Mouse (Mus musculus) cerebellum, adult 2 months (tissue): ENCODE results near the gene Lad1. TPM values are rescaled to one million over a fixed set of nuclear protein-coding genes. Genes with fewer than 3 reads are reported as not detected.

Experiments used
- DNase-seq, 2 experiments: peaks; one replicate each; pipeline ENCODE4 v3.0.0; 2021
- H3K27ac ChIP-seq: fragments of 200-500 bp; 2 replicates; pipeline ENCODE4 v1.5.1; 2012; ENCODE audit warnings: low read length, control low read depth, inconsistent platforms; ENCODE audit not compliant: insufficient read depth
- H3K27me3 ChIP-seq: fragments of 200-500 bp; 2 replicates; pipeline ENCODE4 v1.6.1; 2012; ENCODE audit warnings: inconsistent platforms, mild to moderate bottlenecking, low read length, moderate library complexity; ENCODE audit not compliant: control insufficient read depth, insufficient read depth
- H3K4me1 ChIP-seq: fragments of 200-500 bp; 2 replicates; pipeline ENCODE4 v1.6.1; 2011; ENCODE audit warnings: low read length; ENCODE audit not compliant: control insufficient read depth, insufficient read depth
- H3K4me3 ChIP-seq: fragments of 200-500 bp; replicated peaks from 2 replicates; pipeline ENCODE3; 2011; ENCODE audit warnings: mild to moderate bottlenecking, low read depth, low read length, control low read depth; ENCODE audit not compliant: insufficient read depth
- CTCF ChIP-seq: fragments of 200-500 bp; IDR thresholded peaks from 2 replicates; pipeline ENCODE4 v1.5.1; 2011; ENCODE audit warnings: low read depth, mild to moderate bottlenecking, control low read depth, low read length, moderate library complexity, borderline replicate concordance; ENCODE audit not compliant: insufficient read depth
- POLR2A ChIP-seq: fragments of 200-500 bp; IDR thresholded peaks from 2 replicates; pipeline ENCODE4 v1.6.1; 2011; ENCODE audit warnings: low read length, control low read depth, borderline replicate concordance; ENCODE audit not compliant: insufficient read depth
- WGBS: fragments of 180-500 bp; shearing (Covaris S2); methylation state at CpG from one replicate; pipeline ENCODE4 v1.1.7; 2018; 5-methylcytosine and 5-hydroxymethylcytosine counted together
- polyA plus RNA-seq: library from polyadenylated mRNA; depleted of rRNA; stranded (reverse); fragments of >200 nt; gene quantifications from 2 replicates; pipeline ENCODE4 v1.2.3, GENCODE M21; 2012

The Lad1 gene
- polyA plus RNA-seq, 1 experiment = 1.2 TPM

DNA sequence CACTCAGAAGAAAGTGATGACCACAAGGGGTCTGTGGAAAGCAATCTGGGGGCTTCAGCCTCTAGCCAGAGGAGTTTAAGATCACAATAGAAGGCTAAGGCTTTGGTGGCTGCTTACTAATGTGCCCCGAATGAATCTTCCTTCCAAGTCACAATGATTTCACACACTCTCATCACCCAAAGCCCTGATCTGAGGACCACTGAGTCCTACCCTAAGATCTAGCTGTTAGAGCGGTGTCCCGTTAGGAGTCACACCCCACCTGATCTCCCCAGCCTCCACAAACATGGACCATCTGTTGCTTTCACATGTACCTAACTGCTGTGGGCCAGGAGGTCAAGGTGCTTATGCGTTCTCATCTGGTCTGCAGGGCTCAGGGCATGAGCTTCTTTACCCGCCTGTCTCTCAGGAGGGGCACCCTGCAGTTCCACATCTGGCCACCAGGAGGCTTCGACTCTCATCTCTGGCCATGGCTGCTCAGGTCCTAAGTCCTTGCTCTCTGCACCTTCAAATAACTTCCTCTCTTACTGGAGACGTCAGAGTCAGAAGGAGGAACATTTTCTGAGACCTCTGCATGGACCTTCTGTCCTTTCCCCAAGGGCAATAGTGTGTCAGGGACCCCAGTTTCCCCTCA, 7.3 kb upstream of the Lad1 start:
- Histone ChIP-seq H3K27ac (no peak overlapping the region), H3K4me1 (no peaks in the 10 kb centered on the region), H3K4me3 (no peak overlapping the region), H3K27me3 (no peaks in the 10 kb centered on the region)
- WGBS = 37% methylated on average over 7 of the region's 7 CpGs
- peak; percentile 93 for TF ChIP-seq CTCF
- TF ChIP-seq POLR2A = no peak
- peak; percentile 48 to 74 for DNase-seq

DNA sequence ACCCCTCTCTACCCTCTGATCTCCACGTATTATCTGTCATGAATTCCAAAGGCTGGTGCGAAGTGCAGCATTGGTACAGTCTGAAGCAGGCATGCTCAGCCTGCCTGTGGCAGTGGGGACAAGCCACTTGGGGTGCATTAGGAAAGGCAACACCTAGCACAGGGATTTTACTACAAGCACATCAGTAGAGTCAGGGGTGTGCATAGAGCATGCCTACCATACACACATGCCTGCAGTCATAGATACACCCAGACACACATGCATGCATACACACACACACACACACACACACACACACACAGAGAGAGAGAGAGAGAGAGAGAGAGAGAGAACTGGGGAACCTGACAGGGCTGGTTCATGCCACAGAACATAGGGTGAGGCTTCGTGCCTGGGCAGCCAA, 6.2 kb upstream of the Lad1 start:
- no peak for DNase-seq
- no peak for TF ChIP-seq CTCF
- no peak for TF ChIP-seq POLR2A
- 67% methylated on average over 3 of the region's 3 CpGs for WGBS
- no peaks in the 10 kb centered on the region for H3K27me3 ChIP-seq
- H3K4me1 ChIP-seq = no peaks in the 10 kb centered on the region
- H3K27ac ChIP-seq = no peak overlapping the region
- H3K4me3 ChIP-seq = no peak overlapping the region

DNA sequence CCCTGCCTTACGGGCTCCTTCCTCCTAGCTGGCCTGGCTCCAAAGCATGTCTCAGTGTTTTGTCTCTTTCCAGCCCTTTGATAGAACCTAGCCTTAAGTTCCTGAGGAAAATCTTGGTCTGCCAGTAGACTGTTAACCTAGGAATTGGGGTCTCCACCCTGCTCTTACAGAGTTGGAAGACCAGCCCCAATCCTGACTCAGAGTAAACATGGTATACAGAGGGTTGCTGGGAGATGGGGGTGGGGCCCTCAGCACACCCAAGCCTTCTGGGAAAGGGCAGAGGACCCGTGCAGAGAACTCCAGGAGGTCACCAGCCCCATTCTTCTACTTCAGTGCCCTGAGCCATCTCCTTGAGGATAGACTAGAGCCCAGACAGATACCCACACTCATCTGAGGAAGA, 5.8 kb upstream of the Lad1 start:
- 30% methylated on average over 2 of the region's 2 CpGs for WGBS
- TF ChIP-seq POLR2A = no peak
- TF ChIP-seq CTCF = no peak
- Histone ChIP-seq H3K4me3 (no peak overlapping the region), H3K27me3 (no peaks in the 10 kb centered on the region), H3K27ac (no peak overlapping the region), H3K4me1 (no peaks in the 10 kb centered on the region)
- DNase-seq = no peak

DNA sequence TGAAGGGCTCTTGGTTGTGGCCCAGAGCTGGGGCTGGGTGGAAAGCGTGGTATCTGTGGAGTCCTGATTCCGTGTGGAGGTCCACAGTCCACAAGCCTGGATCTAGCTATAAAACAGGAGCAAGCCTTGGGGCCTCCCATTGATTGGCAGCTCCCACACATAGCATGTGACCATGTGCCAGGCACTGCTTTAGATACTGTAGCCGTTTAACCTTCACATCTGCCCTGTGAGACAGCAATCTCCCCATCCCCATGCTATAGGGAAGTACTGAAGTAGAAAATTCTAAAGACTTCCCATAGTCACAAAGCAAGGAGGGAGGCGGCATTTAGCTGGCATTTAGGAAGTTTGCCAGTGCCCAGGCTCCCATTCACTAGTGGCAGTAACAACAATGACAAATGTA, 5.3 kb upstream of the Lad1 start:
- 50% methylated on average over 4 of the region's 4 CpGs for WGBS
- TF ChIP-seq CTCF (no peak), POLR2A (no peak)
- Histone ChIP-seq H3K4me1 (no peaks in the 10 kb centered on the region), H3K27ac (no peak overlapping the region), H3K27me3 (no peaks in the 10 kb centered on the region), H3K4me3 (no peak overlapping the region)
- no peak for DNase-seq

DNA sequence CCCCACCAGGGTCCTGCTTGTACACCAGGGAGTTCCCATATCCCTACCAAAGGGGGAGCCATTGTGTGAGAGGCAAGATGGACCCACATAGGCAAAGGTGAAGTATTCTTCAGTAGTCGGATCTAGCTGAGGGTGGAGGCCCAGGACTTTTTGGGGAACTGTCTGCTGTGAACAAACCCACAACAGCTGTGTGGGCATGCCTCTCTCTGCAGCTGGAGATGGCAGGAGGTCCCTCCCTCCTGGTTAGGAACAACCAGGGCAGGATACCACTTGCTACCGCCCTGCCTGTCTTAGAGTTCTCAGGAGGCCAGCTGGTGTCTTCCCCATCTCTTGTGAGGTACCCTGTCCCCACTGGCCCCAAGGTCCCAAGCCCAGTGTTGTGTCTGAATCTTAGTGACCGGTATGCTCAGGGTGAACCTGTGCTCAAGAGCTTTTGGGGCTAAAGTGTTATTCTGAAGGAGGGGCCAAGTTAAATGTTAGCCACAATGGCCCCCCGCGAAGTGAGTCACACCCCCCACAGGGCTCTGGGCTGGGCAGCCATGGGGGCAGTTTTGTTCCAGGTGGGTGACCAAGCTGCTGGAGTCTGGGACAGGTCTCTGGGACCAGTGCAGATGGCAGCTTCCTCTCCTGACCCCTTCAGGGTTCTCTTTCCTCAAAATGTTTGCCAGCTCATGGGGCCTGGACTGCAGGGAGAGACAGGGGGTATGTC, 4.6 kb upstream of the Lad1 start:
- Histone ChIP-seq H3K27me3 (peaks cover 2% of the 10 kb centered on the region; the same call in 1 of the 2 replicates), H3K4me1 (peaks cover under 1% of the 10 kb centered on the region; the same call in 1 of the 2 replicates), H3K27ac (no peak overlapping the region), H3K4me3 (no peak overlapping the region)
- no peak for DNase-seq
- WGBS = 76% methylated on average over 5 of the region's 5 CpGs
- no peak for TF ChIP-seq POLR2A
- TF ChIP-seq CTCF = no peak

DNA sequence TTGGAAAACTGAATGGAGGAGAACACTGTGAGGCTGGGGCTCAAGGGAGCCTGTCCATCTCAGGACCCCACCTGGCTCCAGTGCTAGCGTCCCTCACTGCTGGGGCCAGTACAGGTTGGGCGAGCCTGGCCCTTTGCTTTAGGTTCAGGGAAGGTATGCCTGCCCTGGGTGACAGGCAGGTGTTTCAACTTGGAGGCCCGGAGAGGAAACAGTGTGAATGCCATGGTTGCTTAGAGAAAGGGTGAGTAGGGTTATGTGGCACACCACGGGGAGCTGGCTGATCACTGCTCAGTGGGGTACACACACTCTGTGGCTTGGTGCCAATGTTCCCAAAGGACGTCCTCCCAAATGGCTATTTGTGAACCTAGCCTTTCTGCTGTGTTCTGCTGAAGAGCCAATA, 3.9 kb upstream of the Lad1 start:
- peaks cover 5% of the 10 kb centered on the region; the same call in 1 of the 2 replicates for H3K27me3 ChIP-seq
- no peak for DNase-seq
- peaks cover 3% of the 10 kb centered on the region; the same call in 1 of the 2 replicates for H3K4me1 ChIP-seq
- 65% methylated on average over 5 of the region's 5 CpGs for WGBS
- no peak overlapping the region for H3K4me3 ChIP-seq
- TF ChIP-seq CTCF (no peak), POLR2A (no peak)
- H3K27ac ChIP-seq = no peak overlapping the region

DNA sequence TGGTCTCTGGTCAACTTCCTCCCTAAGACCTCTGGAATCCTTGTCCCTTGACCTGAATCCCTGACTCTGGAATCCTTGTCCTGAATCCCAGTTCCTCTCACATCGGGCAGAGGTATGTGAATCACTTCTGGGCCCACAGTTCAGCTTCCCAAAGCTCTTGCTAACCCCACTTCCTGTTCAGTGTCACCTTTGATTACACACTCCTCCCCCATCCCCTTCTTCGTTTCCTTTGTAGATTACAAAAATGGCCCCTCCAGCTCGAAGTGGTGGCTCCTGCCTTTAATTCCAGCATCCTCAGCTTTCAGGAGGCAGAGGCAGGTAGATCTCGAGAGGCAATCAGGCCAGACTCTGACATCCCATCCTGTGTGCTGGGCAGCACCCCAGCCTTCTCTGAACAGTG, 803 bp upstream of the Lad1 start:
- H3K27me3 ChIP-seq = peaks cover 5% of the 10 kb centered on the region; the same call in 1 of the 2 replicates
- peaks cover 3% of the 10 kb centered on the region; the same call in 1 of the 2 replicates for H3K4me1 ChIP-seq
- H3K27ac ChIP-seq = no peak overlapping the region
- 78% methylated on average over 4 of the region's 4 CpGs for WGBS
- no peak for TF ChIP-seq CTCF
- no peak for TF ChIP-seq POLR2A
- no peak overlapping the region for H3K4me3 ChIP-seq
- no peak for DNase-seq

DNA sequence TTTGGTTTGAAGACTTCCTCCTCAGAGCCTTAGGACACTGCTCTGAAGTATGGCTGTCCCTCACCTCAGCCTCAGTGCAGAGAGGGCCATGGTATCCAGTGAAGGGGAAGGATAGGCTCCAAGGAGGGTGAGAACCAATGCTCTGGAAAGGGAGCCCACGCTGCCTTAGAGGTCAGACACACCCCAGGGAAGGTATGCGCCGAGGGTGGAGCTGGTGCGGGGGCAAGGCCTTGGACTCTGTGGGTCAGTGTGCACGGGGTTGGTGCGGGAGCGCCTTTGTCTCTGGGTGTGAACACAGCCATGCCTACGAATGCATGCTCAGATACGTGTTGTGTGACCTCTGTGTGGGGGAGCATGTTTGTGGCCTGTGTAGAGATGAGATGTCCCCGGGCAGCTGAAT, 1.7 kb downstream of the Lad1 start:
- no peak overlapping the region for H3K4me3 ChIP-seq
- H3K4me1 ChIP-seq = peaks cover 3% of the 10 kb centered on the region; the same call in 1 of the 2 replicates
- WGBS = 95% methylated on average over 10 of the region's 10 CpGs
- no peak overlapping the region for H3K27ac ChIP-seq
- DNase-seq = no peak
- no peak for TF ChIP-seq CTCF
- TF ChIP-seq POLR2A = no peak
- peaks cover 5% of the 10 kb centered on the region; the same call in 1 of the 2 replicates for H3K27me3 ChIP-seq
